Mouse (Mus musculus) frontal cortex, adult (tissue): ENCODE data around the gene Il1r1.

Experiments used
- ATAC-seq: cut with Nextera tagmentation; 2 replicates; pipeline ENCODE4 v1.9.2; 2017; ENCODE audit warnings: mild to moderate bottlenecking, moderate library complexity, mixed read lengths; ENCODE audit not compliant: low TSS enrichment

Il1r1 gene

DNA sequence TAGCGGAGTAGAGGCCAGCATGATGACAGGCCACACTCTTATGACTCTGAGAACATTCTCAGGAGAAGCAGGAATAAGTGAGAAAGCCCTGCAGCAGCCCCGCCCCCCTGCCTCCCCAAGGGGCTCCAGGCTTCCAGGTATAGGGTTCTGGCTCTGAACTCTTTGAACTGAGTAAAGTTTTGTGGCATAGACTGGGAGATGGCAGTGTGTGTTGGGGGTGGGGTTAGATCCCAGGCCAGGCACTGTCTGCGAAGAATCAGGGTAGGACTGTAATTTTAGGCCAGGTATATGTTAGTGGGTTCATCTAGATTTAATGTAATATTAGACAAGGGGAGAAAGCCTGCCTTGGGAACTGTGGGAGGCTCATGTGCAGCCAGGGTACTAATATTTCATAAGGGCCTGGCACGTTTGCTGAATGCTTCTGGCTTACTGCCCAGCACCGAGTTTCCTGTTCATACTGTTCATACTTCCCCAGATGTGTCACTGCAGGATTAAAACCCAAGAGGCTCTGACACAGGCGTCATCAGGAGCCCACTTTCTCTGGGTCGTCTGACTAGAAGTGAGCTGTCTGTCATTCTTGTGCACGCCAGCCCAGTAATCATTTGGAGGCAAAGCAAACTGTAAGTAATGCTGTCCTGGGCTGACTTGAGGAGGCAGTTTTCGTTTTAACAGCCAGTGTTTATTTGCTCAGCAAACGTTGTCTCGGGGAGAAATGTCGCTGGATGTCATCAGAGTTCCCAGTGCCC, at the start of gene Il1r1:
Gene Il1r1 (plus strand): TSS at position 542 of the 746 bp plus-strand sequence.
- ATAC-seq = no peak

DNA sequence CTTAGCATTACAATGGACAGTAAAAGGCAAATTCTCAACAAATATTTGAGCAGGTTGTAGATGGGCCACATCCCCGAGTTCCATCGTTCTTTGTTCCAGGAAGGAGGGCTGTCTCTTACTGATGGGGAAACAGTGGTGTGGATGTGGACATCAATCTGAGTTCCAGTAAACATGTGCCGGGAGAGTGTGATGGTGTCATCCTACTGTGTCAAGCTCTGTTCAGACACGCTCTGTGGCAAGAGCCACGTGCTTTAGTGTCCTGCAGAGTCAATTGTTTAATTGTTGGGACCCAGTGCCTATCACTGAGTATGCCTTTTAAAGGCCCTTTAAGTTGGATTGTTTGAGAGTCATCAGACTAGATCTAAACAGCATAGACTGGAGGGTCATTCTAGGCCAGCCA, 49.8 kb upstream of the Il1r1 start:
- no peak for ATAC-seq

DNA sequence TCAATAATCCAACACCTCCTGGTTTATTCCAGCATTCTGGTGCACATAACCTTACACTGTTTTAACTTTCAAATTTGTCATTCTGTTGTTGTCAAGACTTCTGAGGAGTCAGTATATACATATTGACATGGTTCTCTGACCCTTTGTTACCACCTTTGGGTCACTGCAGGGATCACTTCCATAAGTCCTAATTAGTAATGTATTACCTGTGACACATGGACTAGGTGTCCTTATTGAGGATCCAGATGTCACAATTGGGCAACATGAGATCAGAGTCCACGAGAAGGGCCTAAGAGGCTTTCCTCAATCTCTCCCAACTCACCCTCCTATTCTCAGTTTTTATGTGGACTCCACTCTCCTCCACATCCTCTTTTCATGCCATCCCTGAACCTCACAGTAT, 49.1 kb upstream of the Il1r1 start:
- ATAC-seq = no peak

DNA sequence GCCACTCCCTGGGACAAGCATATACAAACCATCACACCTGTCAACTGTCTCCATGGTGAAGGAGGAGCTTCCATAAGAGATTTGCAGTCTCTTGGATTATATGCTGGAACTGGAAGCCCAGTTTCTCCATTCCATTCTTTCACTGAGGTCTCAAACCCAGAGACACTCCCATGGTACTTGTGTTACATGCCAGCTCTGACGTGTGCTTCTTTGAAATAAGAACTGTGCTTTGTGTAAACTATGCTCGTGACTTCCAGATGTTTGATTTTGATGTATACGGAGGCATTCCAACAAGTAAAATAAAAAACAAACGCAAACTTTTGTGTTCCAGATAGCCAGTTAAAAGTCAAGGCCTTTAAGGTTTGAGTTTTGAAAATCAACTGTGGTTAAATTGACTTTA, 45.8 kb upstream of the Il1r1 start:
- no peak for ATAC-seq

DNA sequence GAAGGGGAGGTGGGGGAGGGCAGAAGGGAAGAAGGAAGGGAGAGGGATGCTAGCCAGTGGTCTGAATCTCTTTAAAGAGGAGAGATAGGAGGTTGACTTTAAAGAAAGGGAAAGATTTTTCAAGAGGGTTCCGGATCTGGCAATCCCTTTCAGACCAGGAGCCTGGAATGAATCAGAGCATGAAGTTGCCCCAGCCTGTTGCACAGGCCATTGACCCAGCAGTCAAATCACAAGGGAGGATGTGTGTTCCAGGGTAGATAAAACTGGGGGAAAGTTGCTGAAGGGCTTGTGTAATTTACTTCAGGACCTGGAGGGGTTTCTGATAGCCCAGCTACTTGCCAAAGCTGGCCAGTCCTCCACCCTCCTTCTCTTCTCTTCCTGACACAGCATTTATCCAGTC, 45.4 kb upstream of the Il1r1 start:
- ATAC-seq = no peak

DNA sequence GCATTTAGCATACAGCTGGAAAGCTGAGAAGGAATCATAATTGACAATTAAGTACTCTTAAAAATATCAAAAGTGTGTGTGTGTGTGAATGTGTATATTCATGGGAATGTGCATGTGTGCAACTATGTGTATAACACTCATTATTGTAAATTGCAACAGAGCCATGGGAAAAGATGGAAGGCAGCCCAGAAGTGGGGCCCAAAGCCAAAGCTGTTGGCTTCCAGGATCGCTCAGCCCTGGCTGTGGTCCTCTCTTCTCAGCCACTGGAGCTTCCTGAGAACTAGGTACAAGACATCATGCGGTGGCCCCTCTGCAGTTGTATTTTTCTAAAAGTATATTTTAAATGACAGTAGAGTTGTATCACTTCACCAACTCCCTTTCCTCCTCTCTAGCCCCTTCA, 44.0 kb upstream of the Il1r1 start:
- no peak for ATAC-seq

DNA sequence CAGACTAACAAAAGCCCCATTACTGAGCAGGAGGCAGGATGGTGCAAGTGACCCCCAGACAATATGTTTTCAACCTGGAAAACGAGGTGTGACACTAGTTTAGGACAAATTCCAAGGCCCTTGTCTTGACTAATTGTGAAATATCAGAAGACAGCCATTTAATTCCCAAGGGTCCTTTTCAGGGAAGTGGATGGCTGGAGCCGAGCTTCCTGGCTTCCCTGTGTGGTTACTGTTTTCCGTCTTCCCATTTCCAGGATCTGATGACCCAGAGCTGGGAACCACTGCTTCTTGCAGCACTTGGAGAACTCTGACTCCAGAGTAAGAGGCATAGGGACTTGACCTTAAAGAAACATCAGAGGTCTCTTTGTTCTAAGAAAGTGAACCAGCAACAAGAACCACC, 43.2 kb upstream of the Il1r1 start:
- no peak for ATAC-seq

DNA sequence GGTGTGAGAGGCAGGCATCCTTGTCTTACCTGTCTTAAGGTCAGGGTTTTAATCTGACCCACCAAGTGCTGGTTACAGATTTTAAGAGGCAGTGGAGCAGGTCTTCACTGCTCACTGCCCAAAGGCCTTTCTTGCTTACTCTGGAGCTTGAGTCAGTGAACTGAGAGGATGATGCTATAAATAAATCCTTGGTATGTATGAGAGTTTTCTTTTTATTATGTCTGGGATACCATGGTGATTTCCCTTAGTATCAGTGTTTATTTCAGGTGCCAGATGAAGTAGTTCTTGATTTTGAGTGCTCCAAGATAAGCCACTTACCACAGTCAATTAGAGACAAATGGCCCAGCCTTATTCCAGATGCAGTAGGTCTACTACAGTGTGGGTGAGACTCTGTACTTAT, 41.5 kb upstream of the Il1r1 start:
- no peak for ATAC-seq

DNA sequence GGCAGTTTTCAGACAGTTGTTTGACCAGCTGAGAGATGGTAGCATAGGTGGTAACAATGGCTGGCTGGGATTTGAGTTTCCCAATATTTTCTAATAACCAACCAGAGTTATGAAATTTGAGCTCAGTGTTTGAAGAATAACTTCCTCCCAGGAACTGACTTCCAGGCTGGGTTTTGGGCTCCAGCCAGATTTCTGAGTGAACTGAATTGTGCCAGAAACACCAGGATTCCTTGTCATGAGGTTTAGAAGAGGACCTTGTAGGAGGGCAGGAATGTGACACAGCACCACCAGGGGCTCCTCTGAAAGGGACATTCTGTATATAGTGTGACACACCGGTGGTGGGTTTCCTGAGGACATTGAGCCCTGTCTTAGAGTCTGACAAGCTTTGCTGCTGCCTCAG, 36.9 kb upstream of the Il1r1 start:
- ATAC-seq = no peak

DNA sequence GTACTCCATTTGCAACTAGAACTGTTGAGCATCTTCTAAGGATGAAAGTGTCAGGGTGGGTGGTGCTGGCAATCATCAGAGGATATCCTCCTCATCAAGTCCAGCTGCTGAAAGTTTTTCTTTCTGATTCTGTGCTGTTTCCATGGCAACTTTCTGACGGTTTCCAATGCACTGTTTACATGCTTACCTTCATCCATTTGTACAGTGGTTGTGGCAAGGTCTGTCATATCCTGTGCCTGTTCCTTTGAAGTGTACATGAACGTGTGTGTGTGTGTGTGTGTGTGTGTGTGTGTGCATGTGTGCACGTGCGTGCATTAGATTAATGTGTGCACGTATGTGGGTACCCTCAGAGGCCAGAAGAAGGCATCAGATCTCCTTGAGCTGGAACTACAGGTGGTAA, 34.9 kb upstream of the Il1r1 start:
- ATAC-seq = no peak

DNA sequence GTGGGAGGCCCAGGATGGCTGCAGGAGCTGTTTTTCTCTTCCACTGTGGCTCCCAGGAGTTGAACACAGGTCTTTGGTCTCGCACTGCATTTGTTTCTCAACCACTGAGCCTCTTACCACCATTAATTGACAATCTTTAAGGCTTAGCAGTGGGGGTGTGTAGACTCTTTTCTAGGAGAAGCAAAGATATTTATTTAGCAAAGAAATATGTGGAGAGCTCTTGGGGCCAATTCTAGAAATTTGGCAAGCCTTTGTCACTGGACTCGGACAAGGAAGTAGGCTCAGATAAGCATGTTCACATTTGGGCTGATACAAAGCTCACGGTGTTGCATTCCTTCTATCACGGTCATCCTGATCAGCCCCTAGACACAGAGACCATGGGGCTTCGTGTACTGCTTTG, 34.0 kb upstream of the Il1r1 start:
- ATAC-seq = no peak

DNA sequence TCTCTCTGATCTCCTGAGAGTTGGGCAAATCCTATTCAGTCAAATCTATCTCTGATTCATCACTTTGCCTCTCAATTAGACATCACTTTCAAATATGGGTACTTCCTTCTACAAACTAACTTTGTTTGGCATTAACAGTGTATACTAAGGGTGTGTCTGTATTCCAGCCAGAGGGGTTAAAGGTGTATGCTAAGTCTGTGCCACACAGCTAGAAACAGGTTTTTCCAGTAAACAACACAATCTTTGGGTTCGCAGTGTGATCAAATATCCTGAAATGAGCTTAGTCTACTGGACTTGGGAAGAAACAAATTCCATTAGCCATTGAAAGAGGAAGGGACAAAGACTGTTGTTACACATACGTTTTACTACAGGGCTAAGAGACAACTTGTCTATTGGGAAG, 30.6 kb upstream of the Il1r1 start:
- no peak for ATAC-seq

DNA sequence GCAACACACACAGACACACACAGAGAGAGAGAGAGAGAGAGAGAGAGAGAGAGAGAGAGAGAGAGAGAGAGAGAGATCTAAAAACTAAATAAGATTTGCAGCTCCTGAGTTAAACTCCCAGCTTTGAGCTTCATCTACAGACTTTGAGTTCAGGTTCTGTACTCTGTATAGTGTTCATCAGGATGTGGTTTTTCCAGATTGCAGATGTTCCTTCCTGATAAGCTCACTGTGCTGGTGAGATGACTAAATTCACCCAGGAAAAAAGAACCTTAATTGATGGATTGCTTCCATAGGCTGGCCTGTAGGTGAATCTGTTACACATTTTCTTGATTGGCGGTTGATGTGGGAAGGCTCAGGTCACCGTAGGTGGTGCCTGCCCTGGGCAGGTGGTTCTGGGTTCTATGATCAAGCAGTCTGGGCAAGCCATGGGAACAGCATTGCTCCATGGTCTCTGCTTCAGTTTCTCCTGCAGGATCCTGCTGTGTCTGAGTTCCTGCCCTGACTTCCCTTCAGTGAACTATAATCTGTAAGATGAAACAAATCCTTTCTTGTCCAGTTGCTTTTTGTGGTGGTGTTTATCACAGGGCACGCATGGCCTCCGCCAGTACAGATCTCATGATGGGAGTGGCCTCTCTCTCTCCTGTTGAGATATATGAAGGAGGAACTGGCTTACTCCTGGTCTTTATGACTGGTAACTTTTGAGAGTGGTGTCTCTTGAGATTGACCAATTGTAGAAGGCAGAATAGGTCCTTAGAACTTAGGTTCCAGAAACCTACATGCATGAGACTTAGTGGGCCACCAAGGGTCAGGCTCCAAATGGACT, 11.3 kb upstream of the Il1r1 start:
- ATAC-seq = no peak

DNA sequence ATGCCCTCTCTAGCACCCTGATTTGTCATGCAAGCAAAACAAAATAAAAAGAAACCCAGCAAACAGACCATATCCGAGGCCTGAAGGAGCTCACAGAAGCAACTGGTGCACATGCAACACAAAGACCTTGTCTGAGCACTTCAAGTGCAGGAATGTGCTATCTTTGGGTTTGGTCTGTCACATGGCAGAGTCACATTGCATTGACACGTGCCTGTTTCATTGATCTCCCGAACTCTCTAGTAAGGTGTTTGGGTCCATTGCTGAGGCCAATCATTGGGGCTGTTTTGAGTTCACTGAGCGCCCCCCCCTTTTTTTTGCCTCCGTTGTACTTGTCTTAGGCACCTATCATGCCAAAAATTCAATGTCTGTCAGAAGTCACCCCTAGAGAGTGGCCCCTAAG, 7.4 kb upstream of the Il1r1 start:
- ATAC-seq = no peak

DNA sequence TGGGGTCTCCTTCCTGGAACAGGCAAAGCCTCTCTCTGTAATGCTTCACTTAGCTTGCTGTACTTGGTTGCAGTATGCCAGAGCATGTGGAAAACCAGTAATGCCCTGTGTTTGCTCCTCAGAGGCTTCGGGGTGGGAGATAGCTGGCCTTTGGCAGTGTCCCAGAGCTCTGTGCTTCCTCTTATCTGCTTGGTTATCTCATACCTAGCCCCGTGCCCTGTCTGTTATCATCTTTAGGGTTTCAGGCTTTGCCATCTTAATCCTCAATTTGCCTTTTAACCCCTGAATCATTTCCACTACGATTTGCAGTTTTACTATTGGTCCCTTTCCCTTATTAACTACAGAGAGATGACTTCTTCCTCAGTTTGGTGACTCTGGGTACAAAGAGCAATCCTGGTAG, 6.3 kb upstream of the Il1r1 start:
- no peak for ATAC-seq

DNA sequence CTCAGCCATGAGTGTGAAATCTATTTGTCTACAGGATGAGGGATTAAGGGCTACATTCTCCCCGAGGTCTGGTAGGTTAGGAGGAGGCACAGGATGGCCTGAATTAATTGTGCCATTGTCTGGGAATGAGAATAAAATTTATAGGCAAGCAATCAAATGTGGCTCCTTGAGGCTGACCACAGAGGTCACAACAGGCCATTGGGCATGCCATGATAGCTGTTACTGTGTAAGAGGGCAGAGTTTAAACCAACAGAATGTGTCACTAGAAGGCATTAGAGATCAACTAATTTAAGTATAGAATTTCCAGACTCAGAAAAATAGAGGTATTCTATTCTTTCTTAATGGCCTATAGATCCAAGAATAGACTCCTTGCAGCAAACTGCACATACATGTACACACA, 4.3 kb upstream of the Il1r1 start:
- ATAC-seq = no peak

DNA sequence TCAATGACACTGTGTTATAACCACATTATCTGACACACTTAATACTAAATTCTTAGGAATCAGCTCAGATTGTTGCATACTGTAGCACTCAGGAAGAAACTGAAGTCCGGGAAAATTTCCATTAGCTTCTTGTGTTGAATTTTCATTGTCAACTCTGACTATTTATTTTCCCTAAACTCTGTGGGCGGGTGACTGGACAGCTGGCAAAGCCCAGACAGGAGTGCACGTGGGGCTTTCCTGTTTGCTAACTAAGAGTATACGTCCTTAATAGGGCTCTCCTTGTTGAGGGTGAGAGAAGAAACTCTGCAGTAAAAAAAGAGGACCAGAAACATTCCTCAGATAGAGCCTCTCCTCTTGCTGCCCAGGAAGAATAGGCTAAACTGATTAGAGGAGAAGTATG, 3.0 kb upstream of the Il1r1 start:
- ATAC-seq = no peak

DNA sequence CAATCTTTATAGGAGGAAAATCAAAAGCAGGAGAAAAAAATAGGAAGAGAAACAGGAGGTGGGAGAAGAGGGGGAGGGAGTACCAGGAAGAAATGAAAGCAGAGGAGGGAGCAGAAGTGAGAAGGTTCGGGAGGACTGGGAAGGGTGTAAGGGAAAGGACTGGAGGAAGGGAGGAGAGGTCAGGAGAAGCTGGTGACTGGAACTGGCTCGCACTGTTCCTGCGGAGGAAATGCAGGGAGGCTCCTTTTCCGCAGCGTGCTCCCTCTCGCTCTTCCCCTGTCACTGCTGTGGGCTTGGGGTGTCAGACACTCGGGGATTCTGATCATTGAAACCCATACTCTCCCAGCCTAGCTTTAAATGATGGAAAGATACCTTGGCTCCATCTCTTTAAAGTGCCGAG, 2.2 kb upstream of the Il1r1 start:
- no peak for ATAC-seq

DNA sequence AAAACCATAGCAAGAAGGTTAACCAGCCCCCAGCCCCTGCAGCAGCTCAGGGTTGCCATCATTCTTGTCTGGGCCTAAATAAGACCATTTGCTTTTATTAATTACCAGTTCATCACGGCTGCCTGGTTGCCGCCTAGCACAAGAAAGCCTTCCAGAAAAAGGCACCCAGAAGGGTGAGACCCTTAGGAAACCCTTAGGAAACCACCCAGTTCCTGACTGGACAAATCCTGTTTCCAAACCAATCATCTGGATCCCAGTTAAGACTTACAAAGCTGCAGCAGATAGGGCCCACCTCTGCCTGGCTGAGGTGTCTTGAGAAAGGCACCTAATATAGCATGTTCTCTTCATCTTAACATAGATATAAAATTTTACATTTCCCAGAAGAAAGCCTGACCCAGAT, 1.3 kb upstream of the Il1r1 start:
- ATAC-seq = no peak

DNA sequence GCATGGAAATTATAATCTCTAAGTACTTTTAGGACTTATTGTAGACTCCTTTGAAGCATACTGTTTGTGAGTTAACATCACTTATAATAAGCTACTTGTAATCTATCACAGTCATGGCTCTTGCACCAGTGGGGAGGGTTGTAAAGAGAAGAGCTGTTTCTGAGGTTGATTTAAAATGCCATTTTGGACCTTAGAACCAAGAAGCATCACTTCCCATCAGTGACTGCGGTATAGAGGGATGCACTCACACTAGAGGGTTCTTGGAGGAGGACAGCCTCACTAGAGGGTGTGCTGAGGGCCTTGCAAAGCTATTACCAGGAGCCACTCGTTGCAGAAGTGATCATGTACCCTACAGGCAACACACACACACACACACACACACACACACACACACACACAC, 700 bp downstream of the Il1r1 start:
- ATAC-seq = no peak

DNA sequence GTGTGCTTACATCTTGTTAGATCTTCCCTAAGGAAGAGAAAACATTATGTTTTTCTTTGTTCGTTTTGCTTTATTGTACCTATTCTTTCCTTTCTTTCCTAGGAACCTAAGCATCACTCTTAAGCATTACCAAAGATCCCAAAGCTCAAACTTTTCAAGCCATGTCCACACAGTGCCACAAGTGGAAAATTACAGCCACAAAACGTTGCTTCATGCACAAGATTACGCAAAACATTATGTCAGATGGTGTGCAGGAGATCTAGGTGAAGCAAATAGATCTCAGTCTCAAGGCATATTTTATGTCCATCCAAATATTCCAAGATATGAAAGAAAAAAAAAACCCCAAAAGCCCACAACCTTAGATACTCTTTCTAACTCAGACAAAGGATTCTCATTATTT, 4.2 kb downstream of the Il1r1 start:
- no peak for ATAC-seq

DNA sequence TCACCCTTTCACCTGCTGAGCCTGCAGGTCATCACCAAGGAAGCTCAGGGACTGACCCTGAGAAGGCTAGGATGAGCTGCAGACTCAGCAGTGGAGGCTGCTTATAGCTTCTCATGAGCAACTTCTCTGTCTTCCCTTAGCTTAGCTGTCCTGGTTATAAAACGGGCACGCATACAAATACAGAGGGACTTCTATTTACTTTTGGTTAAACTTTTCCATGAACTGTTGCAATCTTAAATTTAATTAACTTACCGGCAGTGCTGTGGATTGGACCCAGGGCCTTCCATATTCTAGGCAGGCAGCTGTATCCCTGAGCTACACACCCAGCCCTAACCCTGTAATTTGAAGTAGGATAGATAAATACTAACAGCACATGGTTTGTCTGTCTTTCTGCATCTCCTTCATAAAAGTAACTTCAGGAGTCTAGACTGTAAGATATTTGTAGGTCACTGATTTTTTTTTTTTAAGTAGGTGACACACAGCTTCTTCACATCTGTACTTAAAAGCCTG, 4.9 kb downstream of the Il1r1 start:
- no peak for ATAC-seq

DNA sequence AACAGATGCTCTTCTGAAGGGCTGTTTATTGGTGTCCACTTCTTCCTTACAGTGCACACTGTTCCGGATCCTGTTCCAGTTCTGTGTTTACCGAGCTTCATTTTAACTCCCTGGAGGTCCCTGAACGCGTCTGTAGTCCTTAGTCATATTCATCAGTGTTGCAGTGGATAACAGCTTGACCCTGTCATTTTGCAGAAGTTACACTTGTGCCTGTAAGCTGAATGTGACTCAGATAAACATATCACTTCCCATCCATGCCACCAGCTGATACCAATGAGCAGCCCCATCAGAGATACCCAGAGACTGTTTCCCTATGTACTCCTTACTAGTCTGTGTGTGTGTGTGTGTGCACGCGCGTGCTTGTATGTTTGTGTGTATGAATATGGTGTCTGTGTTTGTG, 5.5 kb downstream of the Il1r1 start:
- no peak for ATAC-seq
